Mouse (Mus musculus) Muller cell, postnatal 12 days (primary cell): ENCODE measurements around the gene Gm20816.
"Not testable (repeated sequence)": the region's sequence is repeated elsewhere in the genome, so short reads cannot be mapped to it uniquely, and the experiment has no call there.

Experiments
- DNase-seq: peaks from one replicate; pipeline ENCODE4 v3.0.0-alpha.2; 2015; ENCODE audit errors: inconsistent ontology term

The Gm20816 gene

DNA sequence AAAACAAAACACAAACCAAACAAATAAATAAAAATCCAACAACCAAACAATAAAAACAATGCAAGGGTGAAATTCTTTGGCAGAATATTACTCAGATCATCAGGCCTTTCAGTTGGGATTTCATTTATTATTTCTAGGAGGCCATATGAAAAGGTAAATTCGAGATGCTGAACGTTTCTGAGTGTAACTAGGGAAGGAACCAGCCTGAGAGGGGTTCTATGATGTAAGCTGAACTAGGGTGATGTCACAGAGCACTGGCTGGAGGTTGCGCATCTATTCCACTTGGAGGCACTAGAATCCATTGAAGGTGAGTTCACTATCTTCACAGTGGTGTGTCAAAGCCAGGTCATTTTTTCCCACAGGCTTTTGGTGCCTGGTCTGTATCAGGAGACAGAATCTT is at the start of gene Gm20816:
TSS of gene Gm20816 (plus strand) at position 301 of the 400 bp plus-strand sequence.
- DNase-seq = not testable (repeated sequence)
